Mouse (Mus musculus) intestine, postnatal 0 days (tissue): ENCODE measurements at regions not wholly inside any gene's neighbourhood (a gene's known extent, or its start where the extent isn't known, plus 50 kb on each side); places are given as distances from the start of the nearest gene placed in this dataset.

ENCODE experiments used
- ATAC-seq: fragments of 200-750 bp; cut with Nextera tagmentation; 2 replicates; pipeline ENCODE4 v1.8.0; 2017; ENCODE audit warnings: mild to moderate bottlenecking, moderate TSS enrichment, moderate library complexity
- H3K27ac ChIP-seq: fragments of 300-500 bp; sonication (generic); 2 replicates; pipeline ENCODE4 v1.5.1; 2014; ENCODE audit warnings: mild to moderate bottlenecking, low read depth, low read length, moderate library complexity
- H3K27me3 ChIP-seq: fragments of 300-500 bp; sonication (generic); replicated peaks from 2 replicates; pipeline ENCODE4 v1.6.1; 2014; ENCODE audit warnings: low read length, mixed read lengths; ENCODE audit not compliant: control insufficient read depth, insufficient read depth
- H3K36me3 ChIP-seq: fragments of 300-500 bp; sonication (generic); 2 replicates; pipeline ENCODE4 v1.6.1; 2014; ENCODE audit warnings: mild to moderate bottlenecking, moderate library complexity; ENCODE audit not compliant: control insufficient read depth, insufficient read depth
- H3K4me1 ChIP-seq: fragments of 300-500 bp; sonication (generic); replicated peaks from 2 replicates; pipeline ENCODE4 v1.6.1; 2014; ENCODE audit warnings: antibody characterized with exemption, low read length, mixed read lengths; ENCODE audit not compliant: control insufficient read depth, insufficient read depth
- H3K4me2 ChIP-seq: fragments of 300-500 bp; sonication (generic); replicated peaks from 2 replicates; pipeline ENCODE4 v1.6.1; 2014; ENCODE audit warnings: low read depth, mild to moderate bottlenecking, moderate library complexity
- H3K4me3 ChIP-seq: fragments of 300-500 bp; sonication (generic); 2 replicates; pipeline ENCODE4 v1.5.1; 2014; ENCODE audit warnings: low read depth, low read length
- H3K9ac ChIP-seq: fragments of 300-500 bp; sonication (generic); 2 replicates; pipeline ENCODE4 v1.6.1; 2014; ENCODE audit warnings: mild to moderate bottlenecking, low read depth, low read length
- H3K9me3 ChIP-seq: fragments of 300-500 bp; sonication (generic); 2 replicates; pipeline ENCODE4 v1.6.1; 2016; ENCODE audit warnings: mixed run types; ENCODE audit not compliant: control insufficient read depth
- CTCF ChIP-seq: sonication (generic); IDR thresholded peaks from 2 replicates; pipeline ENCODE4 v1.5.1; 2016; ENCODE audit warnings: low read depth, mild to moderate bottlenecking, control low read depth, antibody characterized with exemption, moderate library complexity
- WGBS: fragments of 180-500 bp; shearing (Covaris S2); extraction: QIAGEN DNeasy Blood & Tissue Kit; methylation state at CpG from one replicate; pipeline ENCODE4 v1.1.7; 2014; 5-methylcytosine and 5-hydroxymethylcytosine counted together

GRCm38 (mm10) chr5:50733711-50734110, 674.9 kb upstream of the Adgra3 start:
- 70% methylated on average over 3 of the region's 3 CpGs for WGBS
- no peak overlapping the region for H3K27ac ChIP-seq
- H3K36me3 ChIP-seq, result no peaks in the 10 kb centered on the region
- no peak for TF ChIP-seq CTCF
- H3K4me3 ChIP-seq, result no peak overlapping the region
- no peak for ATAC-seq
- H3K4me1 ChIP-seq, result no peaks in the 10 kb centered on the region
- H3K4me2 ChIP-seq, result no peak overlapping the region
- no peaks in the 10 kb centered on the region for H3K9me3 ChIP-seq
- no peaks in the 10 kb centered on the region for H3K27me3 ChIP-seq
- H3K9ac ChIP-seq, result no peak overlapping the region

GRCm38 (mm10) chr5:50728337-50729003, 669.7 kb upstream of the Adgra3 start:
- ATAC-seq, result no peak
- no peaks in the 10 kb centered on the region for H3K4me1 ChIP-seq
- H3K9me3 ChIP-seq, result no peaks in the 10 kb centered on the region
- WGBS, result 69% methylated on average over 1 of the region's 1 CpGs
- H3K4me3 ChIP-seq, result no peak overlapping the region
- H3K36me3 ChIP-seq, result no peaks in the 10 kb centered on the region
- no peak for TF ChIP-seq CTCF
- no peaks in the 10 kb centered on the region for H3K27me3 ChIP-seq
- no peak overlapping the region for H3K9ac ChIP-seq
- H3K4me2 ChIP-seq, result no peak overlapping the region
- no peak overlapping the region for H3K27ac ChIP-seq

- TF ChIP-seq CTCF, result no peak
- Histone ChIP-seq H3K36me3 (no peaks in the 10 kb centered on the region), H3K27me3 (no peaks in the 10 kb centered on the region), H3K9ac (no peak overlapping the region), H3K9me3 (no peaks in the 10 kb centered on the region), H3K27ac (no peak overlapping the region), H3K4me3 (no peak overlapping the region), H3K4me1 (no peaks in the 10 kb centered on the region), H3K4me2 (no peak overlapping the region)
- ATAC-seq, result no peak
- 65% methylated on average over 2 of the region's 2 CpGs for WGBS
Observed at GRCm38 (mm10) chr5:50706945-50707663, 648.3 kb upstream of the Adgra3 start.

GRCm38 (mm10) chr5:50698084-50698483, 639.3 kb upstream of the Adgra3 start:
- Histone ChIP-seq H3K9me3 (no peaks in the 10 kb centered on the region), H3K27me3 (no peaks in the 10 kb centered on the region), H3K9ac (no peak overlapping the region), H3K36me3 (no peaks in the 10 kb centered on the region), H3K4me1 (no peaks in the 10 kb centered on the region), H3K4me3 (no peak overlapping the region), H3K4me2 (no peak overlapping the region), H3K27ac (no peak overlapping the region)
- peak; percentile 61; the same call in 1 of the 2 replicates for ATAC-seq
- TF ChIP-seq CTCF, result peak; percentile 62
- WGBS, result 14% methylated on average over 2 of the region's 2 CpGs

GRCm38 (mm10) chr5:50697588-50697987, 638.8 kb upstream of the Adgra3 start:
- H3K9ac ChIP-seq, result no peak overlapping the region
- no peaks in the 10 kb centered on the region for H3K36me3 ChIP-seq
- no peaks in the 10 kb centered on the region for H3K9me3 ChIP-seq
- no peaks in the 10 kb centered on the region for H3K4me1 ChIP-seq
- TF ChIP-seq CTCF, result no peak
- ATAC-seq, result no peak
- H3K4me3 ChIP-seq, result no peak overlapping the region
- H3K4me2 ChIP-seq, result no peak overlapping the region
- no peaks in the 10 kb centered on the region for H3K27me3 ChIP-seq
- H3K27ac ChIP-seq, result no peak overlapping the region
- WGBS, result 53% methylated on average over 8 of the region's 8 CpGs

GRCm38 (mm10) chr5:50688362-50688761, 629.6 kb upstream of the Adgra3 start:
- no peaks in the 10 kb centered on the region for H3K9me3 ChIP-seq
- H3K4me2 ChIP-seq, result no peak overlapping the region
- H3K27me3 ChIP-seq, result no peaks in the 10 kb centered on the region
- TF ChIP-seq CTCF, result no peak
- no peaks in the 10 kb centered on the region for H3K36me3 ChIP-seq
- no peak overlapping the region for H3K9ac ChIP-seq
- no peak overlapping the region for H3K27ac ChIP-seq
- peak; percentile 67 for ATAC-seq
- WGBS, result 45% methylated on average over 2 of the region's 2 CpGs
- no peaks in the 10 kb centered on the region for H3K4me1 ChIP-seq
- H3K4me3 ChIP-seq, result no peak overlapping the region
